In genomic region chr7:34984526-34985133, GRCm38 (mm10) we compare ENCODE assay signal across 7 mouse cellular contexts.
DNase-seq lines count a peak whose midpoint lies in the region; ATAC-seq and TF ChIP-seq lines count a peak whose summit lies in the region.

No protein-coding gene starts in this region.

- no peak overlapping the region; the same call in 1 of the 2 replicates for H3K4me2 ChIP-seq in heart, embryonic 15.5 days
- H3K4me2 ChIP-seq in liver, embryonic 15.5 days, result peak overlapping the region; percentile 61
- H3K4me2 ChIP-seq in hindbrain, embryonic 11.5 days (replicated peaks; ENCODE audit: low read depth, low read length), result no peak overlapping the region

- H3K27me3 ChIP-seq in heart, embryonic 15.5 days, result no peaks in the 10 kb centered on the region
- no peaks in the 10 kb centered on the region for H3K27me3 ChIP-seq in liver, embryonic 15.5 days
- no peaks in the 10 kb centered on the region for H3K27me3 ChIP-seq in hindbrain, embryonic 11.5 days (ENCODE audit: control insufficient read depth, insufficient read depth, low read length)
- no peaks in the 10 kb centered on the region for H3K27me3 ChIP-seq in midbrain, embryonic 10.5 days (ENCODE audit: low read depth, poor library complexity, severe bottlenecking)

- peaks cover 8% of the 10 kb centered on the region for H3K4me1 ChIP-seq in bone marrow, adult 2 months (ENCODE audit: control insufficient read depth, insufficient read depth, low read length)
- peaks cover 13% of the 10 kb centered on the region for H3K4me1 ChIP-seq in heart, embryonic 15.5 days (replicated peaks)
- peaks cover 58% of the 10 kb centered on the region for H3K4me1 ChIP-seq in liver, embryonic 15.5 days (replicated peaks)
- H3K4me1 ChIP-seq in hindbrain, embryonic 11.5 days (replicated peaks; ENCODE audit: control insufficient read depth, insufficient read depth, low read length), result no peaks in the 10 kb centered on the region
- H3K4me1 ChIP-seq in midbrain, embryonic 10.5 days, result peaks cover 16% of the 10 kb centered on the region

- H3K9me3 ChIP-seq in heart, embryonic 15.5 days (replicated peaks), result no peaks in the 10 kb centered on the region
- H3K9me3 ChIP-seq in liver, embryonic 15.5 days (replicated peaks), result no peaks in the 10 kb centered on the region
- no peaks in the 10 kb centered on the region for H3K9me3 ChIP-seq in hindbrain, embryonic 11.5 days (ENCODE audit: control insufficient read depth, low read length)
- no peaks in the 10 kb centered on the region for H3K9me3 ChIP-seq in midbrain, embryonic 10.5 days (replicated peaks)

- DNase-seq in hindbrain, embryonic 11.5 days (ENCODE audit: low spot score), result no peak
- DNase-seq in midbrain, embryonic 10.5 days (ENCODE audit: low spot score), result no peak
- no peak for DNase-seq in cerebellum, adult 11 months

- no peaks in the 10 kb centered on the region for H3K36me3 ChIP-seq in heart, embryonic 15.5 days
- H3K36me3 ChIP-seq in liver, embryonic 15.5 days (replicated peaks), result peaks cover 9% of the 10 kb centered on the region; the same call in 1 of the 2 replicates
- H3K36me3 ChIP-seq in hindbrain, embryonic 11.5 days (ENCODE audit: control insufficient read depth, insufficient read depth, low read length), result no peaks in the 10 kb centered on the region
- peaks cover 10% of the 10 kb centered on the region for H3K36me3 ChIP-seq in midbrain, embryonic 10.5 days

- ATAC-seq in CD4-positive, CD25-positive, alpha-beta regulatory T cell, adult 4 months, result peak; percentile 23
- ATAC-seq in heart, embryonic 15.5 days (replicated peaks; ENCODE audit: insufficient number of reproducible peaks, insufficient read depth, low FRiP score, low read depth), result peak; percentile 41; the same call in 1 of the 2 replicates
- ATAC-seq in liver, embryonic 15.5 days (ENCODE audit: insufficient read depth), result no peak
- no peak for ATAC-seq in hindbrain, embryonic 11.5 days (ENCODE audit: low FRiP score)

- H3K9ac ChIP-seq in heart, embryonic 15.5 days, result no peak overlapping the region
- peak overlapping the region; percentile 56; the same call in 1 of the 2 replicates for H3K9ac ChIP-seq in liver, embryonic 15.5 days
- no peak overlapping the region for H3K9ac ChIP-seq in hindbrain, embryonic 11.5 days (ENCODE audit: low read depth, low read length)

- H3K27ac ChIP-seq in bone marrow, adult 2 months (ENCODE audit: control insufficient read depth, insufficient read depth, low read depth, low read length, poor library complexity), result peak overlapping the region; percentile 32
- H3K27ac ChIP-seq in heart, embryonic 15.5 days, result no peak overlapping the region
- peak overlapping the region; percentile 96 for H3K27ac ChIP-seq in liver, embryonic 15.5 days (replicated peaks)
- no peak overlapping the region for H3K27ac ChIP-seq in hindbrain, embryonic 11.5 days (ENCODE audit: low read depth, low read length)
- H3K27ac ChIP-seq in midbrain, embryonic 10.5 days (replicated peaks), result no peak overlapping the region

- TF ChIP-seq CTCF in bone marrow, adult 2 months (IDR thresholded peaks at IDR 0.05; ENCODE audit: control insufficient read depth, insufficient read depth, low read length), result no peak

- 8% methylated on average over 11 of the region's 11 CpGs for WGBS in bone marrow, adult 2 months
- WGBS in heart, embryonic 15.5 days, result 39% methylated on average over 11 of the region's 11 CpGs
- 38% methylated on average over 11 of the region's 11 CpGs for WGBS in liver, embryonic 15.5 days (ENCODE audit: insufficient replicate concordance)
- 58% methylated on average over 11 of the region's 11 CpGs for WGBS in hindbrain, embryonic 11.5 days
- WGBS in midbrain, embryonic 10.5 days, result 81% methylated on average over 11 of the region's 11 CpGs

- TF ChIP-seq POLR2A in bone marrow, adult 2 months (IDR thresholded peaks at IDR 0.05; ENCODE audit: borderline replicate concordance, control insufficient read depth, low read depth, low read length), result no peak

- H3K4me3 ChIP-seq in bone marrow, adult 2 months (replicated peaks; ENCODE audit: control insufficient read depth, low read depth, low read length), result no peak overlapping the region
- no peak overlapping the region for H3K4me3 ChIP-seq in heart, embryonic 15.5 days
- no peak overlapping the region; the same call in 1 of the 2 replicates for H3K4me3 ChIP-seq in liver, embryonic 15.5 days (replicated peaks)
- no peak overlapping the region for H3K4me3 ChIP-seq in hindbrain, embryonic 11.5 days (ENCODE audit: low read depth, low read length)
- no peak overlapping the region for H3K4me3 ChIP-seq in midbrain, embryonic 10.5 days

Comparison
In these comparisons a context has a peak if more than half of its experiments do, and no peak if none do; other contexts are left out.
1. ATAC-seq: peak in CD4-positive, CD25-positive, alpha-beta regulatory T cell, adult 4 months (single experiment) and heart, embryonic 15.5 days (single experiment); none in liver, embryonic 15.5 days (single experiment) and hindbrain, embryonic 11.5 days (single experiment).
2. H3K27ac ChIP-seq: peak in bone marrow, adult 2 months (single experiment) and liver, embryonic 15.5 days (single experiment); none in heart, embryonic 15.5 days (single experiment), hindbrain, embryonic 11.5 days (single experiment) and midbrain, embryonic 10.5 days (single experiment).